Mouse (Mus musculus): ENCODE data around the gene Gnaq.
"Not testable (repeated sequence)": the region's sequence is repeated elsewhere in the genome, so short reads cannot be mapped to it uniquely, and the experiment has no call there.

The Gnaq gene

GRCm38 (mm10) chr19:16132791-16132864, at the start of gene Gnaq:
Gene Gnaq (plus strand): TSS chr19:16132831.
- DNase-seq = no peak

- DNase-seq = not testable (repeated sequence)
These were observed 48.5 kb upstream of the Gnaq start for GRCm38 (mm10) chr19:16083981-16084630.

GRCm38 (mm10) chr19:16085248-16085647, 47.4 kb upstream of the Gnaq start:
- no peak for DNase-seq

- no peak for DNase-seq
These were observed 46.5 kb upstream of the Gnaq start for GRCm38 (mm10) chr19:16086154-16086553.

- no peak for DNase-seq
These were observed 46.0 kb upstream of the Gnaq start for GRCm38 (mm10) chr19:16086581-16086980.

- DNase-seq = no peak
These were observed 45.2 kb upstream of the Gnaq start for GRCm38 (mm10) chr19:16087391-16087790.

GRCm38 (mm10) chr19:16093616-16094015, 39.0 kb upstream of the Gnaq start:
- no peak for DNase-seq

GRCm38 (mm10) chr19:16109901-16110300, 22.7 kb upstream of the Gnaq start:
- DNase-seq = no peak

GRCm38 (mm10) chr19:16110670-16111069, 22.0 kb upstream of the Gnaq start:
- no peak for DNase-seq

- peak; percentile 79 for DNase-seq
These were observed 19.3 kb upstream of the Gnaq start for GRCm38 (mm10) chr19:16113295-16113694.

GRCm38 (mm10) chr19:16118421-16118820, 14.2 kb upstream of the Gnaq start:
- DNase-seq = no peak

- DNase-seq = no peak
These were observed 11.3 kb upstream of the Gnaq start for GRCm38 (mm10) chr19:16121301-16121700.

GRCm38 (mm10) chr19:16128715-16129114, 3.9 kb upstream of the Gnaq start:
- DNase-seq = no peak

- no peak for DNase-seq
These were observed 3.5 kb upstream of the Gnaq start for GRCm38 (mm10) chr19:16129171-16129570.

- DNase-seq = no peak
These were observed 2.2 kb upstream of the Gnaq start for GRCm38 (mm10) chr19:16130476-16130875.

- DNase-seq = no peak
These were observed 800 bp upstream of the Gnaq start for GRCm38 (mm10) chr19:16131831-16132230.

- peak; percentile 97 for DNase-seq
These were observed 266 bp upstream of the Gnaq start for GRCm38 (mm10) chr19:16132340-16132790.

- DNase-seq = peak; percentile 77
These were observed 462 bp downstream of the Gnaq start for GRCm38 (mm10) chr19:16132865-16133720.

GRCm38 (mm10) chr19:16133721-16134570, 1.3 kb downstream of the Gnaq start:
- no peak for DNase-seq

- DNase-seq = no peak
These were observed 5.5 kb downstream of the Gnaq start for GRCm38 (mm10) chr19:16138064-16138580.

- DNase-seq = no peak
These were observed 8.1 kb downstream of the Gnaq start for GRCm38 (mm10) chr19:16140710-16141109.

GRCm38 (mm10) chr19:16141857-16142256, 9.2 kb downstream of the Gnaq start:
- DNase-seq = no peak

GRCm38 (mm10) chr19:16142990-16143389, 10.4 kb downstream of the Gnaq start:
- DNase-seq = no peak

GRCm38 (mm10) chr19:16147446-16147845, 14.8 kb downstream of the Gnaq start:
- no peak for DNase-seq

Data from kidney, postnatal 14 days (tissue).